Mouse (Mus musculus): ENCODE results near the gene Nsun7. TPM values are rescaled to one million over a fixed set of nuclear protein-coding genes. Genes with fewer than 3 reads are reported as not detected.

Gene Nsun7
- total and polyA plus RNA-seq, 3 experiments = not detected

DNA sequence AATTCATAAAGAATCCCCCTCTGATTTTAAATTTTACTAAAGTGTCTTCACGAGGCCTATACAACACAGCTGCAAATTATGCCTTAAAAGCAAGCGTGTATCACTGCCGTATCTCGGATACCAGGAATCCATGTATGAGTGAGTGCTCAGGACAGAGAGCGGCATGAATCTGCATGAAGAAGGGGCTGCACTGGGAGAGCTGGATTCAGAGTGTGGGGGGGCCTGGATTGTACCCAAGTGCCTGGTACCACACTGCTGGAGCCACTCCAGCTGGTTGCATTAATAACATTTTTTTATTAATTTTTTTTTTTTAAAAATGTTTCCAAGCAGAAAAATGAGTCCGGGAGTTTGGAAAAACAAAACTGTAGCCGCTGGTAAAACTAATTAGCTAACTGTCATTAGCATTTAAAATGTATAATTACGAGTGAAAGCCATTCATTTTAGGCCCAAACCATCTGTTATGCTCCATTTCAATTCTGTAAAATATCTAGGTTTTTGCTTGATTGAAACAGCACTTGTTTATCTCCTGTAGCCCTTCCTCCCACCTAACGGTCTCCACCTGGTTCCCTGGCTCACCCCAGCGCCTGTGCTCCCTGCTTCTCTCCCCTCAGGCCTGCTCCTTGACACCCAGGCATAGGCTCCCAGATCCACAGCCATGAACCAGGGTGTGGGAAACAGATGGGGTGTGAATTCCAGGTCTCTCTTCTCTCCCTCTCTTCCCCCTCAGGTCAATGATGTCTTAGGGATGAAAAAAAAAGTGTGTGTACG lies 44.8 kb downstream of the Nsun7 start:
- Histone ChIP-seq H3K27me3 (ENCODE audit: control insufficient read depth in 1 of 2, insufficient read depth in 2 of 2, low read length in 2 of 2) (no peaks in the 10 kb centered on the region), H3K27ac (ENCODE audit: control insufficient read depth, low read depth, low read length) (no peak overlapping the region), H3K9ac (ENCODE audit: control insufficient read depth, low read depth, low read length, poor library complexity, severe bottlenecking) (no peak overlapping the region), H3K4me1 (ENCODE audit: control insufficient read depth in 1 of 2, insufficient read depth in 2 of 2, low read length in 2 of 2) (no peaks in the 10 kb centered on the region), H3K9me3 (replicated peaks; ENCODE audit: insufficient read depth, low read length) (no peaks in the 10 kb centered on the region), H3K4me3 (ENCODE audit: control insufficient read depth in 1 of 2, insufficient read depth in 1 of 2, low read depth in 2 of 2, low read length in 2 of 2) (no peak overlapping the region), H3K79me2 (ENCODE audit: control insufficient read depth, insufficient read depth, low read length, poor library complexity) (no peaks in the 10 kb centered on the region), H3K36me3 (ENCODE audit: control insufficient read depth in 1 of 2, insufficient read depth in 2 of 2, low read length in 2 of 2) (no peaks in the 10 kb centered on the region)
- TF ChIP-seq MYC (IDR thresholded peaks at IDR 0.05; ENCODE audit: low read depth, low read length) (no peak), TAL1 (IDR thresholded peaks at IDR 0.05; ENCODE audit: low read length) (no peak), BHLHE40 (IDR thresholded peaks at IDR 0.05; ENCODE audit: borderline replicate concordance, low read depth, low read length) (no peak), MEF2A (IDR thresholded peaks at IDR 0.05; ENCODE audit: extremely low read depth, insufficient replicate concordance, low read depth, low read length, poor library complexity, severe bottlenecking) (no peak), CHD2 (IDR thresholded peaks at IDR 0.05; ENCODE audit: low read length) (no peak), NELFE (IDR thresholded peaks at IDR 0.05; ENCODE audit: low read depth, low read length) (no peak), JUND (IDR thresholded peaks at IDR 0.05; ENCODE audit: low read depth, low read length) (no peak), CTCF (IDR thresholded peaks at IDR 0.05 in 2 of 3, conservative IDR thresholded peaks at IDR 0.05 in 1 of 3; ENCODE audit: control insufficient read depth in 1 of 3, insufficient read depth in 1 of 3, low read depth in 2 of 3, low read length in 3 of 3, poor library complexity in 1 of 3, severe bottlenecking in 1 of 3) (no peak), SIN3A (IDR thresholded peaks at IDR 0.05; ENCODE audit: low read length) (no peak)
- no peak for DNase-seq (ENCODE audit: low read depth, low spot score)

DNA sequence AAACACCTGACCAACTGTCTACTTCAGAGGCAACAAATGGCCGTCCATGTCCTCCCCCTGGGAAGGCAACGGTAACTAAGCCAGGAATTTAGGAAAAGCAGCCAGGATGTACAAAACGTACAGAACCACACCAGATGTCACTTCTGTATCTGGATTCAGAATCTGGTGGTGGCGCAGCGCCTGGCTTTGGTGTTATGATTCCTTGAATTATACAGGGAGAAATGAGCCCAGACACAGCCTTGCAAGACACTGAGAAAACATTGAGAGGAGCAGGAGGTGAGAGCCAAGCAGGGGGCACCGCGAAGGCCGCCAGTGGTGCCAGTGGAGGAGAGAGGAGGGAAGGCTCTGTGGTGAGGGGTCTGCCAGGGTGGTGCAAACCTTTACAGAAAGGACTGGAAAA lies 45.8 kb downstream of the Nsun7 start:
- Histone ChIP-seq H3K36me3 (ENCODE audit: control insufficient read depth in 1 of 2, insufficient read depth in 2 of 2, low read length in 2 of 2) (no peaks in the 10 kb centered on the region), H3K9me3 (replicated peaks; ENCODE audit: insufficient read depth, low read length) (no peaks in the 10 kb centered on the region), H3K27ac (ENCODE audit: control insufficient read depth, low read depth, low read length) (no peak overlapping the region), H3K27me3 (ENCODE audit: control insufficient read depth in 1 of 2, insufficient read depth in 2 of 2, low read length in 2 of 2) (no peaks in the 10 kb centered on the region), H3K4me3 (ENCODE audit: control insufficient read depth in 1 of 2, insufficient read depth in 1 of 2, low read depth in 2 of 2, low read length in 2 of 2) (no peak overlapping the region), H3K4me1 (ENCODE audit: control insufficient read depth in 1 of 2, insufficient read depth in 2 of 2, low read length in 2 of 2) (no peaks in the 10 kb centered on the region), H3K9ac (ENCODE audit: control insufficient read depth, low read depth, low read length, poor library complexity, severe bottlenecking) (no peak overlapping the region), H3K79me2 (ENCODE audit: control insufficient read depth, insufficient read depth, low read length, poor library complexity) (no peaks in the 10 kb centered on the region)
- no peak for DNase-seq (ENCODE audit: low read depth, low spot score)
- TF ChIP-seq MAZ (IDR thresholded peaks at IDR 0.05; ENCODE audit: low read depth, low read length) (no peak), ELF1 (IDR thresholded peaks at IDR 0.05; ENCODE audit: low read depth, low read length) (no peak), POLR2AphosphoS2 (IDR thresholded peaks at IDR 0.05; ENCODE audit: low read length) (no peak)

DNA sequence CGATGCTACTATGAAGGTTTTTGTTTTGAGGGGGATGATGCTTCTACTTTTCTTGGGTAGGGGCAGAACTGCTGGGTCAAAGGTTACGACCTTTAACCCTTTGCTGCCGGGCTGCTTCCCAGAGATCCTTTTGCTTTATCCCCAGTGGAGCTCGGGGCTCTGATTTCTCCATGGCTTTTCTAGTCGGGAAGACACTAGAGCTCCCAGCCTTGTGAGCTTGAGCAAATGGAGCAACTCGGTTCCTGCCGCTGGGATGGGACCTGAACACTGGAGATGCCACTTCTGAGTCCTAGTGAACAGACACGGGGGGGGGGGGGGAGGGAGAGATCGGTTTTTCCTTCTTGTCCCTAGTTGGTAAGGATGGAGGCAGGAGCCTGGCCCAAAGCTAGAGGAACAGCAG lies 50.6 kb downstream of the Nsun7 start:
- Histone ChIP-seq H3K4me3 (ENCODE audit: control insufficient read depth in 1 of 2, insufficient read depth in 1 of 2, low read depth in 2 of 2, low read length in 2 of 2) (no peak overlapping the region), H3K27ac (ENCODE audit: control insufficient read depth, low read depth, low read length) (no peak overlapping the region), H3K9ac (ENCODE audit: control insufficient read depth, low read depth, low read length, poor library complexity, severe bottlenecking) (no peak overlapping the region), H3K9me3 (replicated peaks; ENCODE audit: insufficient read depth, low read length) (no peaks in the 10 kb centered on the region), H3K27me3 (ENCODE audit: control insufficient read depth in 1 of 2, insufficient read depth in 2 of 2, low read length in 2 of 2) (no peaks in the 10 kb centered on the region), H3K79me2 (ENCODE audit: control insufficient read depth, insufficient read depth, low read length, poor library complexity) (no peaks in the 10 kb centered on the region), H3K36me3 (ENCODE audit: control insufficient read depth in 1 of 2, insufficient read depth in 2 of 2, low read length in 2 of 2) (no peaks in the 10 kb centered on the region), H3K4me1 (ENCODE audit: control insufficient read depth in 1 of 2, insufficient read depth in 2 of 2, low read length in 2 of 2) (no peaks in the 10 kb centered on the region)
- TF ChIP-seq USF2 (IDR thresholded peaks at IDR 0.05; ENCODE audit: borderline replicate concordance in 1 of 2, insufficient read depth in 1 of 2, low read depth in 1 of 2, low read length in 2 of 2) (no peak), MXI1 (IDR thresholded peaks at IDR 0.05; ENCODE audit: low read depth, low read length) (no peak), ZNF384 (IDR thresholded peaks at IDR 0.05; ENCODE audit: low read depth, low read length) (no peak)
- no peak for DNase-seq (ENCODE audit: low read depth, low spot score)

All from MEL (cell line).